Mouse (Mus musculus): ENCODE data around the gene Plgrkt. TPM values are rescaled to one million over a fixed set of nuclear protein-coding genes. Genes with fewer than 3 reads are reported as not detected.
A peak's percentile ranks its signal among the peaks of the same experiment; 100 is the strongest.

The Plgrkt gene
- total and polyA plus RNA-seq, 2 experiments from 2014 or later: 45.5 to 85.6 TPM

- TF ChIP-seq CTCF (IDR thresholded peaks at IDR 0.05; ENCODE audit: low read depth): no peak
- Histone ChIP-seq H3K27ac (ENCODE audit: low read depth, low read length) (no peak overlapping the region), H3K4me2 (ENCODE audit: low read depth) (no peak overlapping the region), H3K9ac (no peak overlapping the region), H3K36me3 (ENCODE audit: insufficient read depth) (no peaks in the 10 kb centered on the region), H3K27me3 (ENCODE audit: insufficient read depth, low read length) (no peaks in the 10 kb centered on the region), H3K9me3 (ENCODE audit: low read length) (no peaks in the 10 kb centered on the region), H3K4me3 (ENCODE audit: low read depth, low read length) (no peak overlapping the region), H3K4me1 (ENCODE audit: insufficient read depth) (no peaks in the 10 kb centered on the region)
- 96% methylated on average over 5 of the region's 5 CpGs for WGBS
- no peak for DNase-seq
- ATAC-seq: no peak
These were observed 16.2 kb upstream of the Plgrkt start for GRCm38 (mm10) chr19:29383368-29383767.

DNA sequence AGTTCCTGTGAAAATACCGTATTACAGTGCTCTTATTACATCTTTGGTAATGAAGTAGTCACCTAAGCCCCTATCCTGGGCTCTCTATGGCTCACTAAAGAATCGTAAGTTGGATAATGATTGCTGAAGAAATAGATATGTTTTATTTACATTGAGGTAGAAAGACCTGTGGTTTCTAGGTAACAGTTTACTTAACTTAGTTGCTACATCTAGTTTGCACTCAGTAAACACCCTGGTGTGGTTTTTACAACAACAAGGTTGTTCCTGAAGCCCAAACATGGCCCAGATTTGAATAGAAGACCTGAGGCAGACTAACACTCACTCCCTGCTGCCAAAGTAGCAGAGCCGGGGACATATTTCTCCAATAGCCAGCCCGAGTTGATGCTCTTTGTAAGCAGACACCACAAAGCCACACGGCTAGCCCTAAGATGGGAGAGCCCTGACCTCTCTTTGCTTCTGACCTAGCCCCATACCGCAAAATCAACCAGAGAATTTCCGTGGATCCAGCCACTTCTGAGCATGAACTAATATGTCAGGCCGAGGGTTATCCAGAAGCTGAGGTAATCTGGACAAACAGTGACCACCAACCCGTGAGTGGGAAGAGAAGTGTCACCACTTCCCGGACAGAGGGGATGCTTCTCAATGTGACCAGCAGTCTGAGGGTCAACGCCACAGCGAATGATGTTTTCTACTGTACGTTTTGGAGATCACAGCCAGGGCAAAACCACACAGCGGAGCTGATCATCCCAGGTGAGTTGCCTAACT, 12.8 kb upstream of the Plgrkt start:
- Histone ChIP-seq H3K27ac (ENCODE audit: low read depth, low read length) (no peak overlapping the region), H3K9ac (no peak overlapping the region), H3K4me3 (ENCODE audit: low read depth, low read length) (no peak overlapping the region), H3K9me3 (ENCODE audit: low read length) (no peaks in the 10 kb centered on the region), H3K4me1 (ENCODE audit: insufficient read depth) (no peaks in the 10 kb centered on the region), H3K27me3 (ENCODE audit: insufficient read depth, low read length) (no peaks in the 10 kb centered on the region), H3K4me2 (ENCODE audit: low read depth) (no peak overlapping the region), H3K36me3 (ENCODE audit: insufficient read depth) (no peaks in the 10 kb centered on the region)
- DNase-seq (no peak), ATAC-seq (no peak)
- 94% methylated on average over 14 of the region's 14 CpGs for WGBS
- TF ChIP-seq CTCF (IDR thresholded peaks at IDR 0.05; ENCODE audit: low read depth): no peak

DNA sequence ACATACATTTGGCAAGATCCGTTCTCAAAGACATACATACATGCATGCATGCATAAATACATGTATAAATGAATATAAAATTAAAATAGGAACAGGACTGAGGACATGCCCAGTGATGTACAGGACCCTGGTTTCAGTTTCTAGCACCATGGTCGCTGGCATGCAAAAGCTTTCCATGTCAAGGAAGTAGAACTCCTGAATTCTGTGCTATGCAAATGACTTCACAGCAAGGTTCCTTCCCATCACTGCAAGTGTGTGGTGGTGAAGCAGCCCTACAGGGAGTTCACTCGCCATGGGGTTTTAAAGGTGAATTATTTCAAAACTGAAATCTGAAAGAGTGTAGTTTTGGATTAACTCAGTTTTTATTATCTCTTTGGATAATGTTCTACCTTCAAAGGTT, 9.2 kb upstream of the Plgrkt start:
- Histone ChIP-seq H3K27me3 (ENCODE audit: insufficient read depth, low read length) (no peaks in the 10 kb centered on the region), H3K27ac (ENCODE audit: low read depth, low read length) (no peak overlapping the region), H3K9ac (no peak overlapping the region), H3K4me3 (ENCODE audit: low read depth, low read length) (no peak overlapping the region), H3K9me3 (ENCODE audit: low read length) (no peaks in the 10 kb centered on the region), H3K4me2 (ENCODE audit: low read depth) (no peak overlapping the region), H3K36me3 (ENCODE audit: insufficient read depth) (no peaks in the 10 kb centered on the region), H3K4me1 (ENCODE audit: insufficient read depth) (0 out of 2 replicates have a peak, but pooled peaks cover 13% of the 10 kb centered on the region)
- 83% methylated on average over 3 of the region's 3 CpGs for WGBS
- ATAC-seq (no peak), DNase-seq (no peak)
- no peak for TF ChIP-seq CTCF (IDR thresholded peaks at IDR 0.05; ENCODE audit: low read depth)

DNA sequence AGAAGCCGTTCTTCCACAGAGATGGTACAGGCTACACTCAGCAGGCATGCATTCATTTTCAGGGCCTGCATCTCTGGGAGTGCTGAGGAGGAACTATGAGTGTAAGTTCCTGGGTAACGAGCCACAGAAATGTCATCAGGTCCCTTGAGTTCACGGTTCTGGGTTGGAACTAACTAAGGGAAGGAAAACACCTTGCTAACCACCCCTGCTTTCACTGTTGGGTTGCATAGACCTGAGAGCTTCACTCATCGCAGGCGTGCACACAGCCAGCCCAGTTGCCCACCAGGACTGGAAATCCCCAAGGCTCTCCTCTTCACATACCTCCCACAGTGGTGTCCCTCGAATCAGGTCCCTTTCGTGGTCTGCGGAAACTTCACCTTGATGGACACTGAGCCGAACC, 7.8 kb upstream of the Plgrkt start:
- Histone ChIP-seq H3K4me3 (ENCODE audit: low read depth, low read length) (no peak overlapping the region), H3K36me3 (ENCODE audit: insufficient read depth) (no peaks in the 10 kb centered on the region), H3K4me2 (ENCODE audit: low read depth) (no peak overlapping the region), H3K27me3 (ENCODE audit: insufficient read depth, low read length) (no peaks in the 10 kb centered on the region), H3K27ac (ENCODE audit: low read depth, low read length) (no peak overlapping the region), H3K9me3 (ENCODE audit: low read length) (no peaks in the 10 kb centered on the region), H3K9ac (no peak overlapping the region), H3K4me1 (ENCODE audit: insufficient read depth) (0 out of 2 replicates have a peak, but pooled peaks cover 13% of the 10 kb centered on the region)
- no peak for TF ChIP-seq CTCF (IDR thresholded peaks at IDR 0.05; ENCODE audit: low read depth)
- 90% methylated on average over 9 of the region's 9 CpGs for WGBS
- ATAC-seq (no peak), DNase-seq (no peak)

- no peaks in the 10 kb centered on the region for H3K36me3 ChIP-seq (ENCODE audit: insufficient read depth)
- no peak overlapping the region for H3K27ac ChIP-seq (ENCODE audit: low read depth, low read length)
- TF ChIP-seq CTCF (IDR thresholded peaks at IDR 0.05; ENCODE audit: low read depth): no peak
- 37% methylated on average over 11 of the region's 11 CpGs for WGBS
- peak overlapping the region; percentile 37 for H3K4me2 ChIP-seq (ENCODE audit: low read depth)
- H3K4me3 ChIP-seq (ENCODE audit: low read depth, low read length): peak overlapping the region; percentile 18
- 0 out of 2 replicates have a peak, but pooled peaks cover 13% of the 10 kb centered on the region for H3K4me1 ChIP-seq (ENCODE audit: insufficient read depth)
- ATAC-seq: no peak
- peak; percentile 29 for DNase-seq
- no peaks in the 10 kb centered on the region for H3K27me3 ChIP-seq (ENCODE audit: insufficient read depth, low read length)
- 0 out of 2 replicates have a peak overlapping the region, but pooled peaks have one; percentile 10 for H3K9ac ChIP-seq
- H3K9me3 ChIP-seq (ENCODE audit: low read length): no peaks in the 10 kb centered on the region
These were observed 6.2 kb upstream of the Plgrkt start for GRCm38 (mm10) chr19:29373438-29373837.

- no peak overlapping the region for H3K27ac ChIP-seq (ENCODE audit: low read depth, low read length)
- H3K4me1 ChIP-seq (ENCODE audit: insufficient read depth): 0 out of 2 replicates have a peak, but pooled peaks cover 13% of the 10 kb centered on the region
- H3K4me2 ChIP-seq (ENCODE audit: low read depth): no peak overlapping the region
- H3K9me3 ChIP-seq (ENCODE audit: low read length): no peaks in the 10 kb centered on the region
- H3K9ac ChIP-seq: no peak overlapping the region
- DNase-seq: no peak
- ATAC-seq: no peak
- no peak overlapping the region for H3K4me3 ChIP-seq (ENCODE audit: low read depth, low read length)
- no peak for TF ChIP-seq CTCF (IDR thresholded peaks at IDR 0.05; ENCODE audit: low read depth)
- no peaks in the 10 kb centered on the region for H3K27me3 ChIP-seq (ENCODE audit: insufficient read depth, low read length)
- H3K36me3 ChIP-seq (ENCODE audit: insufficient read depth): no peaks in the 10 kb centered on the region
- WGBS: 92% methylated on average over 3 of the region's 3 CpGs
These were observed 5.4 kb upstream of the Plgrkt start for GRCm38 (mm10) chr19:29372621-29373020.

DNA sequence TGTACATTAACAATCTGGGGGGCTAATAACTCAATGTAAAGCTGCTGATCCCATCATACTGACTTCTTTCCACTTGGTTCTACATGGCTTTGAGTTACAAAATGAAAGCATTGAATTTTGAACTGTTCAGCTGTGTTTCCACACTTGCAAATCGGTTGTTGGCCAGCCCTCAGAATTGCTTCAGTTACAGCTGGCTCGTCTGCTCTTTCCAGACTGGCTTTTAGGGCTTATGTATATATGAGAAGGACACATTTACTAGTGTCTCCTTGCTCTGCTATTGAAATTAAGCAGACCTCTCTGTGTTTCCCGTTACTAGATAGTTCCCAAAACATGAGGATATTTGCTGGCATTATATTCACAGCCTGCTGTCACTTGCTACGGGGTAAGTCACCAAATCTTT, 4.9 kb upstream of the Plgrkt start:
- H3K27me3 ChIP-seq (ENCODE audit: insufficient read depth, low read length): no peaks in the 10 kb centered on the region
- H3K9ac ChIP-seq: no peak overlapping the region
- peak overlapping the region; percentile 19; the same call in 1 of the 2 replicates for H3K4me2 ChIP-seq (ENCODE audit: low read depth)
- H3K9me3 ChIP-seq (ENCODE audit: low read length): no peaks in the 10 kb centered on the region
- no peaks in the 10 kb centered on the region for H3K36me3 ChIP-seq (ENCODE audit: insufficient read depth)
- TF ChIP-seq CTCF (IDR thresholded peaks at IDR 0.05; ENCODE audit: low read depth): no peak
- peak overlapping the region; percentile 9; the same call in 1 of the 2 replicates for H3K27ac ChIP-seq (ENCODE audit: low read depth, low read length)
- WGBS: 47% methylated on average over 4 of the region's 4 CpGs
- ATAC-seq (peak; percentile 85), DNase-seq (peak; percentile 79)
- H3K4me3 ChIP-seq (ENCODE audit: low read depth, low read length): no peak overlapping the region
- 0 out of 2 replicates have a peak, but pooled peaks cover 13% of the 10 kb centered on the region for H3K4me1 ChIP-seq (ENCODE audit: insufficient read depth)
